Mouse (Mus musculus) megakaryocyte-erythroid progenitor cell, adult 5-6 weeks (primary cell): ENCODE measurements at regions not wholly inside any gene's neighbourhood (a gene's known extent, or its start where the extent isn't known, plus 50 kb on each side); places are given as distances from the start of the nearest gene placed in this dataset.

Experiments
- ATAC-seq: replicated peaks from 2 replicates; pipeline ENCODE4 v1.8.0; 2016; ENCODE audit warnings: mild to moderate bottlenecking, inconsistent platforms; ENCODE audit not compliant: severe bottlenecking, poor library complexity, low FRiP score, low TSS enrichment

DNA sequence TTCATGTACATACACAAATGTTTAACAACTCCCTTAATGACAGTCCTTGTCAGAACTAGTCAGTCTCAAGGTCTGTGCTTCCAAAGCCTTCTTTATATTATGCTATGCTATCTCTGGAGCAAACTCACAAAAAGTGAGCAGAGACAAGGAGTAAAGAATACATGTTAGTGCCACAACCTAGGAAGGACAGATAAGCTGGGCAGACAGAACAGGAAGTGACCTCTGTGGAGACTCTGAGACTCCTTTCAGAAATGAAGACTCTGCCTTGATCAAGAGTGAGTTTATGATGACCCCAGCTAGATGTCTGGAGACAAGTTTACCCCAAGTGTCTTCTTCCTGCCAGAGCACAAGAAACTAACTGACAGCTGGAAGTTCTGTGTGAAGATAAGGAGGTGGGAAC lies 343.8 kb downstream of the Ccser2 start:
- peak; percentile 63 for ATAC-seq

- no peak for ATAC-seq
Observed at GRCm38 (mm10) chr14:36624134-36624533, 344.4 kb downstream of the Ccser2 start.

DNA sequence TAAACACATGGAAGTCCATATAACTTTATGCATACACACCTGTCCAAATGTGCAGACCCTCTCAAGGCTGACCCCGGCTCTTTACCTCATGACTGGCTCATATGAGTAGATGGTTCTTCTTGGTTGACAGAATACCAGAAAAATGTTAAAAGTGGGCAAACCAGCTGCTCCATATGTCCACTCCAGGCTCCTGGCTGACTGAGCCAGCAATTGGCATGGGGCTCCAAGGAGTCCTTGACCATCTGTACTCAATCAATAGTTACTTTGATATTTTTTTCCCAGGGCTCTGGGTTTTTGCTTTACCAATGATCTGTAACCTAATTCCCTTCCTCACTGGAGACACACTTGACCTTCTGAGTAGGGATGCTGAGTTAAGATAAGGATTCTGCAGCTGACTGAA lies 345.5 kb downstream of the Ccser2 start:
- no peak for ATAC-seq

DNA sequence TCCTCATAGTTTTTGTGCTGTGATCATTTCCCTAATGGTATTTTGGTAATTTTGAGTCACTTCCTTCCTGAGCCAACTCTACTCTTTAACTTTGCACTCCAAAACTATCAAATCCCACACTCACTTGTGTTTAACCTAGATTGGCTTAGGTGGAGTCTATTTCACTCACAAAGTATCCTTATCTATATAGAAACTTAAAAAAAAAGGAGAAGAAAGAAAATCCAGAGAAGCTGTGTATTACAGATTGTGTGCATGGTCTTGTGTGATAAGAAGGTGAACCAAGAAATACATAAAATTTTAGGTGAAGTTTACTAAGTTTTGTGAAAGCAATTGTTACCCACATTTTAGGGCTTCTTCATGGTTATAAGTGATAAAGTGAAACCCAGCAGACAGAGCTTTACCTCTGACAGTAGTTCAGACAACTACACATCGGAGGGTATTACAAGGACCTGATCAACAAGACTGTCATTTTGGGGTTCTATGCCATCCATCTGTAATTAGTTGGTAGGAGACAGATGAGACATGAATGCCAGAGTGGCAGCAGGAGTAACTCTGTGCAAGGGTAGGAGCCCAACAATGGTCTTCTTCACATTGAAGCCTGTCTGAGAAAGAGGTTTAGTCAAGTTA lies 350.0 kb downstream of the Ccser2 start:
- peak; percentile 95 for ATAC-seq

GRCm38 (mm10) chr14:36617987-36618386 lies 350.6 kb downstream of the Ccser2 start:
- peak; percentile 17; the same call in 1 of the 2 replicates for ATAC-seq

DNA sequence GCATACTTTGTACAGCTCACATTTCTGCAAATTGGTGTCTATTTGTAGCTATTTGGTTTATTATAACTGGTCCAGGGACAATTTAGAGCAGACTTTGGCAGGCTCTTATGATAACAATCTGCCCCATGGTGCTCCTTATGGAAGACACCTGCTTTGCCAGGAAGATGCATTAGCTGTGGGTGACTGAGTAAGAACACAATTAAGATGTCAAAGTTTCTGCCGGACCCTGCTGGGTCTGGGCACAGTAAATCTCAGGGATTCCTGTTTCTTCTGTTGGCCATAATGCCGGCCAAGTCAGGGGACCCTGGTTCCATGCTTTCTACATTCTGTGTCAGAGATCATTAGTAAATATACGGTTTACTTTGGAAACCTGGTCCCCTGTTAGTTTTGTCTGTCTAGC lies 353.7 kb downstream of the Ccser2 start:
- ATAC-seq, result no peak

- ATAC-seq, result peak; percentile 95
Observed at GRCm38 (mm10) chr14:36612860-36613259, 355.7 kb downstream of the Ccser2 start.

DNA sequence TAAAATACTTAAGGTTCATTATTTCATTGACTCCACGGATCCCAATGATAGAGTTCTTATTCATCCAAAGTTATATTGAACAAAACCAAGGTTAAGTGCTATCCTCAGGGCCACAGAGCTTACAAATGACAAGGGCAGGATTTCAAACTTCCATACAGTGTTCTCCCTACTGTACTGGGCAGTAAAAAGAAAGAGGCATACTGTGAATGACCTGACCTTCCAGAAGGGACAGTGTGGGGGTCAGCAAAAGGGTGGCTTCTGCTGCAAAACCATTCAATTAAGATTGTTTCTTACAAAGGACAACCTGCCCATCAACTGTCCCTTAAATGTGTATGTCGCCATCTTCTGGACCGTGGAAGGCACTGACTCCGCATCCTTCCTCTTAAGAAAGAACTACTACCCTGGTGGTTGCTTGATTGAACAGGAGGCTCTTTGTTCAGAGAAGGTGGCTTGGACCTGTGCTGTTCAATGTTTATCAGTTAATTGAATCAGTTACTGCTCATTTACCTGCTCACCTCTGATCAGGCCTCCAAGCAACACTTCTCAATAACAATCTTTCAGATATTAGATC lies 384.4 kb downstream of the Ccser2 start:
- peak; percentile 71 for ATAC-seq

DNA sequence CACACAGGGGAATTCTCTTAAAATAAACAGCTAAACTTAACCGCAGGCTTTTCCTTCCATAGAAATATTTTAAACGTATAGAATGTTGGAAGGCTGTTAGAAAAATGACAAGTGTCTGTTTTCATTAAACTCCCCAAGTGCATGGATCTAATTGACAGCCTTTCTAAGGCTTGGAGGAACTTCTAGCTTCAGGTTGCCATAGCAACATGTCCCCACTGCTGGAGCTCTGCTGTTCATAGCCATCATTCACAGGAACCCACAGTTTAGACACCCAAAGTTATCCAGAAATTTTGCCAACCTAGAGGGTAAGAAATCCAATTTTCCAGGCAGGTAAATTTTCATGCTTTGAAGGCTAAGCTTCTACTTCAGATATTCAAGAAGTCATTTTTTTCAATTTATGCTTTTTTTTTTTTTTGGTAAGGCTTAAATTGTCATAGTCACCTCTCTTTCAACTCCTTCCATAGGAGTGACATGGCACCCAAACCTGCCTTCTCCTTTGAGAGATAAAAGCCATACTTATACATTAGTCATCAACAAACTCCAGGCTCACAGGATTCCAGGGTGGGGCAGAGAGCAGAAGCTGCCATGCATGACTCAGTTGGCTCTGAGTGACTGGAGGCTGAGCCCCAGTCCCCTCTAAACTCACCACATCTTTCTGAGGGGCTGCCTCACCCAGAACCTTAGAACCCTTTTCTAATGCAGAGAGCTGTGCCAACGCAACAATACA lies 385.1 kb downstream of the Ccser2 start:
- ATAC-seq, result no peak

- no peak for ATAC-seq
Observed at GRCm38 (mm10) chr14:36563229-36563865, 405.2 kb downstream of the Ccser2 start.

DNA sequence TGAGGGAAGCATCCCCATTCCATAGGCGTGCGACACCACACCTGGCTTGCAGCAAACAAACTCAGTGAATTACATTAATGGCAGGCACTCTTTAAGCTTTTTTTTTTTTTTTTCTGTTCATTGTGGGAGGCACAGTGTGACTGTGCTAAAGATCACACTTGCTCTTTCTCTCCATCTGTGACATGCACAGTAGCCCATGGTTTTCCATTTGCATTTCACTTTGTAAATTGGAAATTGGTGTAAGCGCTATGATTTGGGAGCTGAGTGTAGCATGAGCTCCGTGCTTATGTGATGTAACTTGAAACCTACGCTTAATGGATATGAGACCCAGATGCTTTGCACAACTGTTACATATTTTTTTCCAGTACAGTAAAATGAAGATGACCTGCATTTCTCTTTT lies 431.2 kb downstream of the Ccser2 start:
- ATAC-seq, result no peak

DNA sequence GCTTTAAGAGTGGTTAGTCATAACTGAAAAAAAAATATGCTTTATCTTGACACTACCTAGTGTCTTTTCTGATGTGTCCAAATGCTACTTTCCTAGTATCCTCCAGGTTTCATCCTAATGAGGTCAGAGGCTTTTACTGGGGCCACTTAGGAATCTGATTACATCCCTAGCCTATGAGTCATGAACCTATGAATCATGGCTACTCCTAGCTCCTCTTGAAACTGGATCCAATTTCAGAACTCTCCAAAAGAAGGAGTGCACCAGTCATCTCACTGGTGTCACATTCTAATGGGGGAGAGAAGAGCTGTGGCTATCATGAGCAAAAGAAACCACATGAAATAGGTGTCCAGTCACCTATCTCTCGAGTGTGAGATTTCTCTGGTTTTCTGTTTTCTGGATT lies 432.6 kb downstream of the 4930474N05Rik start:
- ATAC-seq, result no peak

DNA sequence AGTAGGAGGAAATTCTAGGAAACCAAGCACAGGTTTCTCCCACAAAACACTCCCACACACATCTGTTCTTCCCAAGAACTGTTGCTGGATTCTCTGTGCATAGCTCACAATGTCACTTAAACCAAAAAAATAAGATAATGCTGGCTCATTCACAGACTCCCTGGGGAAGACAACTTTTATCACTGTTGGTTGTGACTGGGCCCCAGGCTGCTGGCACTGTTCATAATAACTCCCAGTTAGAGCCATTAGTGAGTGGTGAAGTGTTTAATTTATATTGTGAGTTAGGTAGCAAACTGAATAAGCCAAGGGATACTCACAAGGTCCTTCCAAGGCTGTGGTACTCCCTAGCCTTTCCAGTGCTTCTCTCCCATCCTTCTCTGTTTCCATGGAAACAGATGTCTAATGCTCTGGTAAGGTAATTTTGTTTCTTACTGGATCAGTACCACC lies 430.9 kb downstream of the 4930474N05Rik start:
- no peak for ATAC-seq

GRCm38 (mm10) chr14:36502076-36502994 lies 407.6 kb downstream of the 4930474N05Rik start:
- no peak for ATAC-seq

DNA sequence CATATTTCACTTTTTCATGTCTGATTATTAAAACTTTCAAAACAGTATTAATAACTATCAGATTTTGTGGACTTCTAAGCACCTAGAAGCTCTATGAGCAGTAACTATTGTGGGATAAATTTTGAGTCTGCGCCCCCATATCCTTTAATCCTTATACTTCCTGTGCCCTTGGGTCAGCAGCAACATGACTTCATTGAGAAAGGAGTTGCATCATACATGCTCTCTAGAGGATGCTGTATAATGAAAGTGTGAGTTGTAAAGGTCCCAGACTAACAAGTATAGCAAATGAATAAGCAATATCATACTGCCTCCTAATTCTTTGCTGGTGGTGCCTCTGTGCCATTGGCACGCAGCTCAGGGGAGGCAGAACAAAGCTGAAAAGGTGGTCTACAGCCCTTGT lies 404.6 kb downstream of the 4930474N05Rik start:
- no peak for ATAC-seq

GRCm38 (mm10) chr14:36485499-36485898 lies 390.8 kb downstream of the 4930474N05Rik start:
- no peak for ATAC-seq

DNA sequence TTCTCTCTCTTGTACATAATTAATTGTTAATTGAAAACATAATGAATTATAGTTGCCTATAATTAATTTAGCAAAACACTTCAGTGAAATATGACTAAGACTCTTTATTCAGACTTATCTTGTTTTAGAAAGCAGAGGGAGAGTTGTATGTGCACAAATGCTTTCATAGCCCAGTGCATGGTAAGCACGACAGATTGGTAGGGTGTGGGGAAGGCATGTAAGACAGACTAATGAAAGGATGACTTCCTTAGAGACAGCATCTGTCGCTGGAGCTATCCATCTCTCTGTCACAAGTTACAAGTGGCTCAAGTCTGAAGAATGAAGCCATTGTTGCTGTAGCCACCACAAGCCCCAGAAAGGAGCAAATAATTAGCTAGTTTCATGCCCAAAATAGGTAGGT lies 376.9 kb downstream of the 4930474N05Rik start:
- ATAC-seq, result no peak

DNA sequence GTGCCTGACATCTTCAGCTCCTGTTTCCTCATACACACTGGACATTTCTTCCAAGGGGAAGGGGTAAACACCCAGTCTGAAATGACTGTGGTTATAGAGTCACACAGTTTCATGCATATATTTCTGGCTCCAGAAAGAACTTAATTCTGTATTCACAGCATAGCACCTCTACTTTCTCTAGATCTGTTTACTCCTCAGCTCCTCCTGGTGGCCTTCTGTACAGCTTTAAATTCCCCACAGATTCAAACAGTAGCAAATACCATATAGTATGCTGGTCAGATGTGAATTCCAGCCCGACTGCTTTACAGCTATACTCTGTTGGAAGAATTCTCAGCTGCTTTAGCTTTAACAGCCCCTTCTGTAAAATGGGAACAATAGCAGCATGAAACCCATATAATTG lies 375.6 kb downstream of the 4930474N05Rik start:
- no peak for ATAC-seq

GRCm38 (mm10) chr14:36453049-36453448 lies 358.3 kb downstream of the 4930474N05Rik start:
- ATAC-seq, result no peak
